Mouse (Mus musculus) forebrain, postnatal 0 days (tissue): ENCODE results near the gene Gm19668. TPM values are rescaled to one million over a fixed set of nuclear protein-coding genes. Genes with fewer than 3 reads are reported as not detected.

Experiments
- ATAC-seq: fragments of 200-750 bp; cut with Nextera tagmentation; 2 replicates; pipeline ENCODE4 v1.8.0; 2017; ENCODE audit warnings: mild to moderate bottlenecking, moderate library complexity
- DNase-seq: peaks from one replicate; pipeline ENCODE4 v3.0.0-alpha.2; 2015
- H3K27ac ChIP-seq: fragments of 300-500 bp; sonication (generic); 2 replicates; pipeline ENCODE4 v1.5.1; 2014; ENCODE audit warnings: low read depth, mild to moderate bottlenecking, antibody characterized with exemption, low read length, moderate library complexity, mixed read lengths
- H3K27me3 ChIP-seq: fragments of 300-500 bp; sonication (generic); 2 replicates; pipeline ENCODE4 v1.6.1; 2014; ENCODE audit warnings: mild to moderate bottlenecking, low read length, mixed read lengths; ENCODE audit not compliant: insufficient read depth
- H3K36me3 ChIP-seq: fragments of 300-500 bp; sonication (generic); 2 replicates; pipeline ENCODE4 v1.6.1; 2014; ENCODE audit warnings: mild to moderate bottlenecking, moderate library complexity; ENCODE audit not compliant: insufficient read depth
- H3K4me1 ChIP-seq: fragments of 300-500 bp; sonication (generic); 2 replicates; pipeline ENCODE4 v1.6.1; 2014; ENCODE audit warnings: antibody characterized with exemption; ENCODE audit not compliant: insufficient read depth
- H3K4me2 ChIP-seq: fragments of 300-500 bp; sonication (generic); 2 replicates; pipeline ENCODE4 v1.6.1; 2014; ENCODE audit warnings: low read depth, mild to moderate bottlenecking, moderate library complexity
- H3K4me3 ChIP-seq: fragments of 300-500 bp; sonication (generic); 2 replicates; pipeline ENCODE4 v1.5.1; 2014; ENCODE audit warnings: low read depth, low read length, mixed read lengths
- H3K9ac ChIP-seq: fragments of 300-500 bp; sonication (generic); 2 replicates; pipeline ENCODE4 v1.6.1; 2014; ENCODE audit warnings: mild to moderate bottlenecking
- H3K9me3 ChIP-seq: fragments of 300-500 bp; sonication (generic); 2 replicates; pipeline ENCODE4 v1.6.1; 2016; ENCODE audit warnings: low read length
- CTCF ChIP-seq: sonication (generic); IDR thresholded peaks from 2 replicates; pipeline ENCODE4 v1.5.1; 2016; ENCODE audit warnings: antibody characterized with exemption, control low read depth, low read depth
- WGBS: fragments of 180-500 bp; shearing (Covaris S2); extraction: QIAGEN DNeasy Blood & Tissue Kit; methylation state at CpG from one replicate; pipeline ENCODE4 v1.1.7; 2014; 5-methylcytosine and 5-hydroxymethylcytosine counted together
- polyA plus RNA-seq: library from polyadenylated mRNA; unstranded; fragments of >200 nt; fragmentation: Nextera tagmentation; extraction: Ambion mirVana; gene quantifications from 2 replicates; pipeline ENCODE4 v1.2.1, GENCODE M21; 2015
- total RNA-seq: library from RNA; depleted of rRNA; stranded (reverse); fragments of >200 nt; gene quantifications from 2 replicates; pipeline ENCODE4 v1.2.3, GENCODE M21; 2014; rRNA removed

The Gm19668 gene
- total RNA-seq = not detected in 2 replicates
- polyA plus RNA-seq = not detected in 2 replicates

- no peak for DNase-seq
- Histone ChIP-seq H3K4me2 (no peak within 1 kb of the TSS), H3K4me3 (no peak within 1 kb of the TSS), H3K36me3 (no peaks in the 10 kb centered on the region), H3K27ac (no peak within 1 kb of the TSS), H3K4me1 (no peaks in the 10 kb centered on the region), H3K9ac (no peak within 1 kb of the TSS), H3K27me3 (no peaks in the 10 kb centered on the region), H3K9me3 (no peaks in the 10 kb centered on the region)
- no peak for ATAC-seq
- 61% methylated on average over 8 of the region's 8 CpGs for WGBS
- TF ChIP-seq CTCF = no peak
Observed at GRCm38 (mm10) chr10:77798921-77799508, at the start of gene Gm19668. TSS of gene Gm19668 (minus strand) at chr10:77799133.

DNA sequence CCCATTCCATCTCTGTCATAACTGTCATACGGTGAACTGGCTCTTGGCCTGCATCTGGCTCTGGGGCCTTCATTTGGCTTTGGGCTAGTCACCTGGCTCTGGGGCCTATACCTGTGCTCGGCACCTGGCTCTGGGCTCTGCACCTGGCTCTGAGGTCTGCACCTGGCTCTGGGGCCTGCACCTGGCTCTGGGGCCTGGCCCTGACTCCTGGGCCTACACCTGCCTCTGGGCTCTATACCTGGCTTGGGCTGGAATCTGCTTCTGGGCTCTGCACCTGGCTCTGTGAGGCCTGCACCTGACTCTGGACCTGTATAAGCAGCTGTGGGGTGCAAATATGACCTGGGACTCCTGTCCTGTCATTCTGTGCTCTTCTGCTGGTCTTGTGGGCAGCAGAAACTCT lies 48.6 kb upstream of the Gm19668 start:
- DNase-seq (no peak), ATAC-seq (no peak)
- no peak overlapping the region for H3K9ac ChIP-seq
- no peaks in the 10 kb centered on the region for H3K27me3 ChIP-seq
- no peaks in the 10 kb centered on the region for H3K36me3 ChIP-seq
- no peak for TF ChIP-seq CTCF
- H3K4me1 ChIP-seq = no peaks in the 10 kb centered on the region
- 0 out of 2 replicates have a peak, but pooled peaks cover 3% of the 10 kb centered on the region for H3K9me3 ChIP-seq
- no peak overlapping the region for H3K4me3 ChIP-seq
- WGBS = 91% methylated on average over 2 of the region's 2 CpGs
- H3K4me2 ChIP-seq = no peak overlapping the region
- H3K27ac ChIP-seq = no peak overlapping the region

DNA sequence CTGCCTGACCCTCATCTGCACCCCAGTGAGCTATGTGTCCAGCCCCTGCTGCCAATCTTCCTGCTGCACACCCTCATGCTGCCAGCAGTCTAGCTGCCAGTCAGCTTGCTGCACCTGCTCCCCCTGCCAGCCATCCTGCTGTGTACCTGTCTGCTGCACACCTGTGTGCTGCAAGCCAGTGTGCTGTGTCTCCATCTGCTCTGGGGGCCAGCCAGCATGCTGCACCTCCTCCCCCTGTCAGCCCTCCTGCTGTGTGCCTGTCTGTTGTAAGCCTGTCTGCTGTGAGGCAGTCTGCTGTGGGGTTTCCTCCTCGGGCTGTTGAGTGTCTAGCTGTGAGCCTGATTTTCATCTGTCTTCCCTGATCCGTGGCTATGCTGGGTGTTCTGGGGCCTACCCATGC lies 48.0 kb upstream of the Gm19668 start:
- Histone ChIP-seq H3K4me1 (no peaks in the 10 kb centered on the region), H3K27ac (no peak overlapping the region), H3K9me3 (0 out of 2 replicates have a peak, but pooled peaks cover 3% of the 10 kb centered on the region), H3K4me3 (no peak overlapping the region), H3K36me3 (no peaks in the 10 kb centered on the region), H3K27me3 (no peaks in the 10 kb centered on the region), H3K4me2 (no peak overlapping the region), H3K9ac (no peak overlapping the region)
- no peak for ATAC-seq
- DNase-seq = no peak
- TF ChIP-seq CTCF = no peak
- WGBS = 12% methylated on average over 2 of the region's 2 CpGs

- Histone ChIP-seq H3K4me2 (no peak within 1 kb of the TSS), H3K4me3 (no peak within 1 kb of the TSS), H3K27ac (no peak within 1 kb of the TSS), H3K36me3 (no peaks in the 10 kb centered on the region), H3K4me1 (no peaks in the 10 kb centered on the region), H3K9ac (no peak within 1 kb of the TSS), H3K9me3 (0 out of 2 replicates have a peak, but pooled peaks cover 3% of the 10 kb centered on the region), H3K27me3 (no peaks in the 10 kb centered on the region)
- DNase-seq = no peak
- no peak for TF ChIP-seq CTCF
- no peak for ATAC-seq
- WGBS = 54% methylated on average over 3 of the region's 3 CpGs
Observed at GRCm38 (mm10) chr10:77846503-77846902, 47.6 kb upstream of the Gm19668 start, which contains the start of gene Gm36176. TSS of gene Gm36176 (plus strand) at chr10:77846803.

- no peak overlapping the region for H3K4me2 ChIP-seq
- ATAC-seq (no peak), DNase-seq (no peak)
- no peaks in the 10 kb centered on the region for H3K4me1 ChIP-seq
- no peak overlapping the region for H3K27ac ChIP-seq
- no peak overlapping the region for H3K9ac ChIP-seq
- no peaks in the 10 kb centered on the region for H3K36me3 ChIP-seq
- WGBS = 76% methylated on average over 6 of the region's 6 CpGs
- H3K4me3 ChIP-seq = no peak overlapping the region
- no peaks in the 10 kb centered on the region for H3K27me3 ChIP-seq
- TF ChIP-seq CTCF = no peak
- H3K9me3 ChIP-seq = 0 out of 2 replicates have a peak, but pooled peaks cover 3% of the 10 kb centered on the region
Observed at GRCm38 (mm10) chr10:77839006-77839405, 40.1 kb upstream of the Gm19668 start.

DNA sequence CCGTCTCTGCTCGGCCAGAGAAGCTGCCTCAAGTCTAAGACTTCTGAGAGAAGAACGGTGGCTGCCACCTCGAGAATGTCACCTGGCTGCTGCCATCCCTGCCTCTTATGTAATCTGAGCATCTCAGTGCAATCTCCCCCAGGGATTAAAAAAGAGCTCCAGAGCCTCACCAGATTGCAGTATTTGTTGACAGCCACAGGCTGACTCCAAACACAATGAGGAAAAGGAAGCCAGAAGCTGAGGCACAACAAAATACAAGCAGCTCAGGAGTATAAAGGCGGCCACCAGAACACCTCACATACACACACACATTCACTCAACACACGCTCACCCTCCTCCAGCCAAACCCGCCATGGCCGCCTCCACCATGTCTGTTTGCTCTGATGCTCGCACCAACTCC lies 36.7 kb upstream of the Gm19668 start, which contains the start of gene Krtap10-10:
Krtap10-10 (plus strand) TSS at position 301 of the 400 bp plus-strand sequence.
- no peaks in the 10 kb centered on the region for H3K4me1 ChIP-seq
- no peak within 1 kb of the TSS for H3K27ac ChIP-seq
- H3K9ac ChIP-seq = no peak within 1 kb of the TSS
- no peak within 1 kb of the TSS for H3K4me2 ChIP-seq
- H3K27me3 ChIP-seq = no peaks in the 10 kb centered on the region
- no peak for TF ChIP-seq CTCF
- 66% methylated on average over 9 of the region's 9 CpGs for whole genome bisulfite sequencing
- H3K4me3 ChIP-seq = no peak within 1 kb of the TSS
- H3K9me3 ChIP-seq = no peaks in the 10 kb centered on the region
- ATAC-seq (no peak), DNase-seq (no peak)
- no peaks in the 10 kb centered on the region for H3K36me3 ChIP-seq

- no peaks in the 10 kb centered on the region for H3K9me3 ChIP-seq
- no peak for DNase-seq
- H3K36me3 ChIP-seq = no peaks in the 10 kb centered on the region
- no peak for ATAC-seq
- no peaks in the 10 kb centered on the region for H3K4me1 ChIP-seq
- no peaks in the 10 kb centered on the region for H3K27me3 ChIP-seq
- H3K27ac ChIP-seq = no peak within 1 kb of the TSS
- H3K4me2 ChIP-seq = no peak within 1 kb of the TSS
- 58% methylated on average over 6 of the region's 6 CpGs for WGBS
- TF ChIP-seq CTCF = no peak
- no peak within 1 kb of the TSS for H3K4me3 ChIP-seq
- H3K9ac ChIP-seq = no peak within 1 kb of the TSS
Observed at GRCm38 (mm10) chr10:77826951-77827350, 28.0 kb upstream of the Gm19668 start, which contains the start of gene Krtap10-4. TSS of gene Krtap10-4 (minus strand) at chr10:77827095.
